Mouse (Mus musculus): ENCODE results near the gene Eif3l.

Gene Eif3l

DNA sequence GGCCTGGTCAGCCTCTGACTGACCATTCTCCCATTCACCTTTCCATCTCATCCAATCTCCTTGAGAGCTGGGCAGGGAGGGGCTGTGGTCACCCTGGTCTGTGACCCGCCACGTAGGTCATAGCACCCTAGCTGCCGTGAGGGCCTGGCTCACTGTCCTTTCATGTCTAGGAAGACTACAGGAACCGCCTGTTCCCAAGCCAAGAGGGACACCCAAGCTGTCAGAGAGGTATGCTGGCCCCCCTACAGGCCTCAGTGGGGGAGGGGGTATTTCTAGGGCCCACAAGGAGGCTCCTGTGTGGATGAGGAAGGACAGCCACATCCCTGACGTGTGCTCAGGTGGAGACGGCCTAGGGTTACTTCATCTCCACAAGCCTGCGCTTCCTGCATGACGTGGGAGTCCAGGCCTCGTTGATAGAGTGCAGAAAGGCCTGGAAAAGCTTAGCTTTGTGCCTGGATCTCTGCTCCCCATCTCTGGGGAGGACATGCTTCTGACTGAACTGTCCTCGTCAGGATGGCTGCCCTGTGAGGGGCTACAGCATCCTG lies 49.4 kb downstream of the Eif3l start:
- no peak for DNase-seq (ENCODE audit: low spot score)

GRCm38 (mm10) chr15:79126217-79126932 lies 51.4 kb downstream of the Eif3l start:
- peak; percentile 59 for DNase-seq (ENCODE audit: low spot score)

- DNase-seq (ENCODE audit: low spot score) = no peak
These were observed 52.1 kb downstream of the Eif3l start for GRCm38 (mm10) chr15:79127101-79127500.

GRCm38 (mm10) chr15:79128208-79128607 lies 53.2 kb downstream of the Eif3l start:
- no peak for DNase-seq (ENCODE audit: low spot score)

GRCm38 (mm10) chr15:79129311-79129710 lies 54.3 kb downstream of the Eif3l start:
- no peak for DNase-seq (ENCODE audit: low spot score)

- peak; percentile 71 for DNase-seq (ENCODE audit: low spot score)
These were observed 55.8 kb downstream of the Eif3l start for GRCm38 (mm10) chr15:79130782-79131181.

DNA sequence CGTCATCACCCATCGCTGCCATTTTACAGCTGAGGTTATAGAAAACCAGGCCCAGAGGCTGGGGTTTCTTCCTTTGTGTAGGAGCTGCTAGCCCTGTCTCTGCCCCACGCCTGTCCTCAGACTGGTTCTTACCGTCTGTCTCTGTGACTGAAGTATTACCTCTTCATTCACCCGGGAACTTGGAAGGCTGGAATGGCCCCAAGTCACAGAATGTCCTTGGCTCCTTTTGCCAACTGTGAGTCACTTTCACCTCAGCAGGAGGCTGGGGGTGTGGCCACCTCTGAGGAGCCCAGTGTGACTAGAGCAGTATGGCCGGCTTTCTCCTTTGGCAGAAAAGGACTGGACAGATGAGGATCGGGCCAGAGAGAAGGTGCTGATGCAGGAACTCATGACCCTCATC lies 56.5 kb downstream of the Eif3l start:
- peak; percentile 93 for DNase-seq (ENCODE audit: low spot score)

- peak; percentile 23 for DNase-seq (ENCODE audit: low spot score)
These were observed 58.2 kb downstream of the Eif3l start for GRCm38 (mm10) chr15:79133191-79133661.

DNA sequence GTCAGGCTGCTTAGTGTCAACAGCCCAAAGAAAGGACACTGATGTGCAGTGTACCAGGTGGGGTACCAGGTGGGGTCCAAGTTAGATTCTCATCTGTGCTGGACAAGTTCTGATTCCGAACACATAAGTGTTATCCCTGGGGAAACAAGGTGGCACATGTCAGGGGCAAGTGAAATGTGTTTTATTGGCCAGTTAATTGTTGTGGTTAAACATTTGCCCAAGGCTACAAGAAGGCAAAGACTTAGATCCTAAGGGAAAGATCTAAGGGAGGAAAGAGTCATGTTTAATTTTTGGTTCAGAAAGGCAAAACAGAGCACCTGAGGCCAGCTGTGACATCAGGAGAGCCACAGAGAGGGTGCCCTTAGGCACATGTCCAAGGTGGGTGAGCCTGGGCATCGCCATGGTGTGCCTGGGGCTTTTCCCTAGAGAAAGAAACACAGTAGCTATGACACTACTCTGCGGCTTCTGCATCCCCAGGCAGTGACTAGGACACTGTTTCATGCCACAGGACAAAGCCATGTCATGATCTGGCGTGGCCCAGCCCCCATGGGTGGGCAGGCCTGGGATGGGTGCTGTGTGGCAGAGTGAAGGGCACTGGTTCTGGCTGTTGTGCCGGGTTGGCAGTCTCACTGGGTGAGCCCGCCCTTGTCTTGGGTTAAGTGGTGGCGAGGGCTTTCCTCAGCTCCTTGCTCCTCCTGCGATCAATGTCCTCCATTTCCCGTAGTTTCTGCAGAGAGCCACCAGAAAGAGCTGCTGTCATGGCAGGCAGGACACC lies 59.7 kb downstream of the Eif3l start:
- DNase-seq (ENCODE audit: low spot score) = no peak

- DNase-seq (ENCODE audit: low spot score) = no peak
These were observed 60.4 kb downstream of the Eif3l start for GRCm38 (mm10) chr15:79135332-79135731.

- no peak for DNase-seq (ENCODE audit: low spot score)
These were observed 61.0 kb downstream of the Eif3l start for GRCm38 (mm10) chr15:79135783-79136575.

DNA sequence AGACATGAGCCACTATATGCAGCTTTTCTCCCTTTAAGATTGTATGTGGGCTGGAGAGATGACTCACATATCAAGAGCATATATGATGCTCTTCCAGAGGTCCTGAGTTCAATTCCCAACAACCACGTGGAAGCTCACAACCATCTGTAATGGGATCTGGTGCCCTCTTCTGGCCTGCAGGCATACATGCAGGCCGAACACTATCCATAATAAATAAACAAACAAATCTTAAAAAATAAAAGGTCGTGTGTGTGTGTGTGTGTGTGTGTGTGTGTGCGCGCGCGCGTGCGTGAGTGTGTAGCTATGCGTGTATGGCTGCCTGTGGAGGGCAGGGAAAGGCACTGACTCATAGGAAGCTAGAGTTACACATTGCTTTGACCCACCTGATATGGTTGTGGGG lies 64.7 kb downstream of the Eif3l start:
- no peak for DNase-seq (ENCODE audit: low spot score)

DNA sequence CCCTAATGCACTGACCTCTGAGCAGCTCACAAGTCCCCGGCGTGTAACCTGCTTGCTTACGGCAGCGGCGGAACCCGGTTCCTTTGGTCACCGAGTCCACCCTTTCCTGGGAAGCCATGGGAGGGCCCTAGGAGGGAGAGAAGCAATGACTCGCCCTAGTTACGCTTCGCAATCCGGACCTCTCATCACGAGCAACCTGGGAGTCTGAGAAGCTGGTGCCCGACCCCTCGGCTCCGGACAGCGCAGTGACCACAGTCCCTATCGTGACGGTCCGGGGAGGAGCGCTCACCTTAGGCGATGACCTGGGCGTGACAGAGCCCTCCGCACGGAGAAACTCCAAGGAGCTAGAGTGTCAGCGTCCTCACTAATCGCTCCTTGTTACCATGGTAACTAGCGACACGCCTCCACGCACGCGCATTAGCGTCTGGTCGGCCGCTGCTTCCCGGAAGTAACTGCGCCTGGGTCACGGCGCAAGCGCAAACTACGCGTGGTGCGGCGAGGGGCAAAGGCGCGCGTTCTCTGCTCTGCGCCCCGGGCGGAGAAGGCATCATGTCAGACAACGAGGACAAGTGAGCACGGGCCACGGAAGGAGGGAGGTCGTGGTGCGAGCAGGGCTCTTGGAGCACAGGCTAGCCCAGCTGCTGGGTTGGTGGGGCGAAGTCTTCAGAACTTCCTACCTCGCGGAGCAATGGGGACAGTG lies 66.0 kb downstream of the Eif3l start, which contains the start of the genes Polr2f and 1700088E04Rik:
Gene Polr2f (plus strand): TSS at position 144 of the 700 bp plus-strand sequence.
Gene 1700088E04Rik (minus strand): TSS at position 388 of the 700 bp plus-strand sequence.
- DNase-seq (ENCODE audit: low spot score) = peak; percentile 96

DNA sequence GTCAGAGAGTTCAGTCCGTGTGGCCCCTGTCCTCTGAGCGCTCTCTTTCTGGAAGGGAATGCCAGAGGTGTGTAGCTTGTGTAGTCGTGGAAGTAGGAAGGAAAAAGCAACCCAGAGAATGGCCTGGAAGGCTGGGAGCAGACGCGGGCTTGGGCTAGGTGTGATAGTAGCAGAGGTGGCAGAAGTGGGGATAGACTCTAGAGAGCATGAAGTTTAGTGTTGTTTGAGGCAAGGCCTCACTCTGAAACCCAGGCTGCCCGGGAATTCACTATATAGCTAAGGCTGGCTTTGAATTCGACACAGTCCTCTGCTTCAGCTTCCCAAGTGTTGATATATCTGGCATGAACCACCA lies 66.6 kb downstream of the Eif3l start:
- no peak for DNase-seq (ENCODE audit: low spot score)

DNA sequence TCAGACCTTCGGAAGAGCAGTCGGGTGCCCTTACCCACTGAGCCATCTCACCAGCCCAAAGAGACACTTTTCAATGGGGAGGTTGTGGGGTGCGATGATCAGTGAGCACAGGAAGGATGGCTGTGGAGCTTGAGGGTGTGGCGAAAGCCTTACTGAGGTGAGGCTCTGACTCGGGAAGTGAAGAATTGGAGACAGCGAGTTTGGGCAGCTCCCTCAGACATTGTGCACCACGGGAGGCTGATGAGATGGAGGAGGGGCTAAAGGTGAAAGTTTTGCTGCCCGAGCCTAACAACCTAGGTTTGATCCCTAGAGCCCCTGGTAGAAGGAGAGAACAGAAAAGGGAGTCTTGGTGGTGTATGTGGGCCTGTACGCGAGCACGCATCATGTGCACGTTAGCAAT lies 68.3 kb downstream of the Eif3l start:
- no peak for DNase-seq (ENCODE audit: low spot score)
